Mouse (Mus musculus) ES-E14 (cell line): Measurements from ENCODE around the gene Atp6v1b1. TPM values are rescaled to one million over a fixed set of nuclear protein-coding genes. Genes with fewer than 3 reads are reported as not detected.

Source experiments
- DNase-seq: peaks from one replicate; pipeline ENCODE4 v3.0.0-alpha.2; 2013; ENCODE audit warnings: low read depth, low spot score
- H3K27ac ChIP-seq: 2 replicates; pipeline ENCODE4 v1.5.1; 2012; ENCODE audit warnings: low read depth, mild to moderate bottlenecking, low read length, moderate library complexity, mixed read lengths; ENCODE audit not compliant: poor library complexity, insufficient read depth, severe bottlenecking
- H3K36me3 ChIP-seq: 2 replicates; pipeline ENCODE4 v1.6.1; 2012; ENCODE audit warnings: mild to moderate bottlenecking, low read length, moderate library complexity, mixed read lengths; ENCODE audit not compliant: control insufficient read depth, poor library complexity, insufficient read depth, severe bottlenecking
- H3K4me1 ChIP-seq, 2 experiments: fragments of 150-350 bp in 1 of 2; sonication (generic) in 1 of 2; 2 replicates each; pipeline ENCODE4 v1.6.1; 2012; ENCODE audit warnings: low read length in 2 of 2, mild to moderate bottlenecking in 1 of 2, mixed read lengths in 1 of 2; ENCODE audit not compliant: control insufficient read depth in 2 of 2, insufficient read depth in 2 of 2, poor library complexity in 1 of 2
- H3K4me3 ChIP-seq, 2 experiments: fragments of 150-350 bp in 1 of 2; sonication (generic) in 1 of 2; 2 replicates each; pipeline ENCODE4 v1.5.1; 2012; ENCODE audit warnings: low read length in 2 of 2, low read depth in 1 of 2, mild to moderate bottlenecking in 1 of 2, mixed read lengths in 1 of 2; ENCODE audit not compliant: insufficient read depth in 1 of 2, poor library complexity in 1 of 2, severe bottlenecking in 1 of 2
- H3K9ac ChIP-seq: 2 replicates; pipeline ENCODE4 v1.6.1; 2012; ENCODE audit warnings: low read depth, mild to moderate bottlenecking, low read length, mixed read lengths; ENCODE audit not compliant: poor library complexity, insufficient read depth, severe bottlenecking
- H3K9me3 ChIP-seq: fragments of 150-350 bp; sonication (generic); 2 replicates; pipeline ENCODE4 v1.6.1; 2012; ENCODE audit warnings: low read depth, mild to moderate bottlenecking, low read length; ENCODE audit not compliant: control insufficient read depth, insufficient read depth
- CHD2 ChIP-seq: IDR thresholded peaks from 2 replicates; pipeline ENCODE4 v1.6.1; 2014; ENCODE audit warnings: mild to moderate bottlenecking, low read depth, low read length, inconsistent platforms
- HCFC1 ChIP-seq: IDR thresholded peaks from 2 replicates; pipeline ENCODE4 v1.6.1; 2012; ENCODE audit warnings: low read length, inconsistent platforms, borderline replicate concordance; ENCODE audit not compliant: insufficient read depth
- MAFK ChIP-seq: IDR thresholded peaks from 2 replicates; pipeline ENCODE4 v1.6.1; 2014; ENCODE audit warnings: mild to moderate bottlenecking, low read depth, low read length, inconsistent platforms; ENCODE audit not compliant: insufficient read depth
- ZC3H11A ChIP-seq: IDR thresholded peaks from 2 replicates; pipeline ENCODE4 v1.6.1; 2012; ENCODE audit warnings: low read depth, mild to moderate bottlenecking, inconsistent platforms, low read length, borderline replicate concordance
- ZNF384 ChIP-seq: IDR thresholded peaks from 2 replicates; pipeline ENCODE4 v1.6.1; 2012; ENCODE audit warnings: low read depth, low read length, inconsistent platforms
- in situ Hi-C, 2 experiments: fragments of 600-800 bp; cut with MboI; formaldehyde crosslinking; loops; one replicate each; pipeline ENCODE4 v1.15.1; 2025; ENCODE audit warnings: low sequenced_read_pairs in 2 of 2, inconsistent platforms in 1 of 2; ENCODE audit not compliant: unreplicated experiment in 2 of 2
- total RNA-seq: library from RNA; depleted of rRNA; stranded (reverse); fragments of 300-350 nt; gene quantifications from 2 replicates; pipeline ENCODE4 v1.2.3, GENCODE M21; 2012

Atp6v1b1 gene
- total RNA-seq, 1 experiment: not detected

- no peak overlapping the region for H3K27ac ChIP-seq
- no peaks in the 10 kb centered on the region for H3K36me3 ChIP-seq
- TF ChIP-seq ZNF384 (no peak), CHD2 (no peak), HCFC1 (no peak), MAFK (no peak), ZC3H11A (no peak)
- peaks cover 0 to 18% of the 10 kb centered on the region in 2 experiments; a peak in 2 of 4 replicates for H3K4me1 ChIP-seq
- H3K9me3 ChIP-seq: no peaks in the 10 kb centered on the region
- in situ Hi-C loops: loop anchor here in 1 of 2 experiments (5.0 kb wide), 1 partner anchor 53 kb away; no protein-coding TSS in a partner anchor
- H3K9ac ChIP-seq: no peak overlapping the region
- no peak for DNase-seq
- no peak overlapping the region for H3K4me3 ChIP-seq
These were observed 2.7 kb downstream of the Atp6v1b1 start for GRCm38 (mm10) chr6:83745466-83745865.

DNA sequence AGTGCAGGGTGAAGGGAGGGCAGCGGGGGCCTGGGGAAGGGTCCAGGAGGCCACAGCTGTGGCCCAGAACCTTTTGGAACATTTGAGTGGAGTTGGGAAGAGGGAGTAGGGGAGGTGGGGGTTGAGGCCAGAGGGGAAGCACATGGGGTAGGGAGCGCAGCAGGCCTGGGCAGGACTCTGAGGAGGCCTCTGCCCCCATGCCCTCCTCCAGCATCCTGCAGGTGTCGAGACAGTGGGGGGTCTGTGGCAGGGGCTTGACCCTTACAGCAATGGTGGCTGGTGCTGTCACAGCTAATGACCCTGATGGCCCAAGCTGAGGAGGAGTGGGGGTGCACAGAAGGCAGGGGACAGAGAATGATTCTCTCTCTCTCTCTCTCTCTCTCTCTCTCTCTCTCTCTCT lies 6.5 kb downstream of the Atp6v1b1 start:
- Histone ChIP-seq H3K9ac (no peak overlapping the region), H3K36me3 (no peaks in the 10 kb centered on the region), H3K4me3 (no peak overlapping the region), H3K9me3 (no peaks in the 10 kb centered on the region), H3K4me1 (peaks cover 0 to 13% of the 10 kb centered on the region in 2 experiments; a peak in 2 of 4 replicates), H3K27ac (no peak overlapping the region)
- TF ChIP-seq CHD2 (no peak), MAFK (no peak), ZNF384 (no peak), HCFC1 (no peak), ZC3H11A (no peak)
- in situ Hi-C loops: loop anchor here in 1 of 2 experiments (5.0 kb wide), 1 partner anchor 57 kb away; no protein-coding TSS in a partner anchor
- no peak for DNase-seq

- Histone ChIP-seq H3K9ac (0 out of 2 replicates have a peak overlapping the region, but pooled peaks have one; percentile 12), H3K9me3 (no peaks in the 10 kb centered on the region), H3K4me1 (peaks cover 0 to 5% of the 10 kb centered on the region in 2 experiments; a peak in 1 of 4 replicates), H3K27ac (no peak overlapping the region), H3K36me3 (no peaks in the 10 kb centered on the region), H3K4me3 (no peak overlapping the region)
- no peak for TF ChIP-seq MAFK
- 0 out of 2 replicates have a peak, but pooled peaks have one; percentile 10 for TF ChIP-seq ZC3H11A
- no peak for DNase-seq
- in situ Hi-C loops: no loop called here
These were observed 7.4 kb downstream of the Atp6v1b1 start for GRCm38 (mm10) chr6:83750171-83750684.

DNA sequence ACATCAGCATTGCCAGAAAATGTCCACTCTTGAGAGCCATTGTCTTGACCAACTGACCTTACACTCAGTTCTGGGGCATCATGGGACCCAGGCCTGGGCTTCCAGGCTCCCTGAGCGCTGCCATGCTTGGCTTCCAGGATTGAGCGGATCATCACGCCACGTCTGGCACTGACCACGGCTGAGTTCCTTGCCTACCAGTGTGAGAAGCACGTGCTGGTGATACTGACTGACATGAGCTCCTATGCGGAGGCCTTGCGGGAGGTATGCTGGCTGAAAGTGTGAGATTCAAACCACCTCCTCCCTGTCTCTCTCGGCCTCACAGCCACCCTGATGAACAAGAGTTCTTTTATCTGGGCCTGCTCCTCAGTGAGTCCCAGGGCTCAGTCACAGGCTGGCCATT lies 13.3 kb downstream of the Atp6v1b1 start:
- peaks cover 0 to 2% of the 10 kb centered on the region in 2 experiments; a peak in 1 of 4 replicates for H3K4me1 ChIP-seq
- in situ Hi-C loops: no loop called here
- TF ChIP-seq MAFK (no peak), CHD2 (no peak), ZC3H11A (no peak), HCFC1 (no peak), ZNF384 (no peak)
- no peaks in the 10 kb centered on the region for H3K9me3 ChIP-seq
- no peak for DNase-seq
- H3K36me3 ChIP-seq: no peaks in the 10 kb centered on the region
- no peak overlapping the region for H3K9ac ChIP-seq
- no peak overlapping the region for H3K4me3 ChIP-seq
- no peak overlapping the region for H3K27ac ChIP-seq

- H3K27ac ChIP-seq: no peak within 1 kb of the TSS
- DNase-seq: no peak
- H3K9ac ChIP-seq: peak within 1 kb of the TSS; percentile 19; the same call in 1 of the 2 replicates
- H3K9me3 ChIP-seq: no peaks in the 10 kb centered on the region
- no peaks in the 10 kb centered on the region for H3K36me3 ChIP-seq
- no peak for TF ChIP-seq ZC3H11A
- TF ChIP-seq ZNF384: no peak
- peak within 1 kb of the TSS; percentile 20 to 50 for H3K4me3 ChIP-seq
- in situ Hi-C loops: no loop called here
- peaks cover 2% of the 10 kb centered on the region in 2 experiments; a peak in 2 of 4 replicates for H3K4me1 ChIP-seq
These were observed 19.6 kb downstream of the Atp6v1b1 start, which contains the start of gene Ankrd53 for GRCm38 (mm10) chr6:83762344-83762743. Gene Ankrd53 (plus strand): TSS chr6:83762644.
